Mouse (Mus musculus) ovary, adult 18-20 months (tissue): ENCODE data around the gene Gm4952.
A peak's percentile ranks its signal among the peaks of the same experiment; 100 is the strongest.

Experiments
- DNase-seq: peaks from one replicate; pipeline ENCODE4 v3.0.0; 2022; ENCODE audit warnings: low spot score, mixed read lengths

The Gm4952 gene

DNA sequence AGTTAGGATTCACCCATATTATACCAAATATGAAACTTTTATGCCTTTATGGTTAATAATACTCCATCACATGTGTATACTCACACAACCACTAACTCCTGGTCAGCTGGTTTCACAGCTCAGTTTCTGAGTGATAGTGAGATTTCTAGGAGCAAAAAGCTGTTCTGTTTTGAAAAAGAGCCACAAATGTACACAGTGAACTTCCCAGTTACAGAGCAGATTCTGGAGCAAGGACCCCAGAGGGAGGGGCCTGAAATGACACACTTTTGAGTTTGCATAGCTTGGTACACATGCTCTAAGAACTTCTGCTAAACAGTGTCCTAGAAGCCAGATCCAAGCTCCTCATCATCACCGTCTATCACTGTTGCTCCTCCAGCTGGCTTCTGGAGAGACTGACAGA is at the start of gene Gm4952:
Gene Gm4952 (plus strand): TSS at position 301 of the 400 bp plus-strand sequence.
- no peak for DNase-seq

DNA sequence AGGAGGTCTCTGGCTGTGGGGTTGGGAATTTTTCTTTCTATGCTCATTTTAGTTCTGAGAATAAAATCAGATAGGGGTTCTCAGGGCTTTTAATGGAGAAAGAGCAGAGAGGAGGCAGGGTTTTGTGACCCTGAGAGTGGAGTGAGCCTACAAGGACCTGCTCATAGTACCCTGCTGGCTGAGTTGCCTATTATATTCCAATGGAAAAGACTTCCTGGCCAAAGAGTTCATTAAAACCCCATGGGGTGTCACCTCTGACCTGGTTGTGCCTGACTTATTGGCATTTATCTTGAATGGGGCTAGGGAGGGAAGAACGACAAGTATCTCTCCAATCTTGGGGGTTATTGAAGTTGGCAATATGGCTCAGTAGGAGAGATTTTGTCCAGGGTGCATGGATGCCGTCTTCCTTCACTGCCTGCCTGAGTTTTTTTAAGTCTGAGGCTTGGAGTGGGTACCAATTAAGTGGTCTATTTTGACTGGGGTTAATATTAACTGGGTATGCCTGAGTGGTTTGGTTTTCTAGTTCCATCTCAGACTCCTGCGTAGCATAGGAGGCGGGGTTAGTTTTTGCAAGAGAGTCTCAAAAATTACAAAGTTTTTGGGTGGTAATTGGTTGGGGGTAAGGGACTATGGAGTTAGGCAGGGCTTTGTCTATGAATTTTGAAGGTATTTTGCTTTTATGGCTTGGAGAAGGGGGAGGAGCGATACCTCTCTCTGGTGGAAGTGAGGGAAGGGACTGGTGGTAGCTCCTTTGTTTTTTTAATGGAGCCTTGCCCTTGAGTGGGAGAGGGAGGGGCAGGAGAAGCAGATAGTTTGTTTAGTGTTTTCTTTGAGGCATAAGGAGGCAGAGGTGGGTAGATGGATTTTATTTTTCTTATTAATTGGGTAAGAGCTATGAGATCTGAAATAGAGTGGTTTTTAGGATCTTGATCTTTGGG is 49.5 kb upstream of the Gm4952 start:
- DNase-seq, result no peak

DNA sequence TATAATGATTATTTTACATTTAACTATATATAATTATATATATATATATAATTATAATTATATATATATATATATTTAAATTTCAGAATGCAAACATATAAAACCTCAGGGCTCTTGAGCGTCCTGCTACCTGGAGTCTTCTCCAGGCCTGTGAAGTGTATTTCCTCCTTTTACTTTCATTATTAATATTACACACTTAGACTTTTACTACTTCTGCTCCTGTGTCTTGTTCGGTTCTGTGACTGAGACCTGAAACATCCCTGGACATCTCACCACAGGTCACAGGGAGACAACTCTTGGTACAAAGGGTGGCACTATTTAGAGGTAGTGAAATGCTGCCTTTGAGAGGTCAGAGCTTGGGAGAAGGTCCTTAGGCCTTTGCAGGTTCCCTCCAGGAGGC is 43.5 kb upstream of the Gm4952 start:
- DNase-seq, result no peak

DNA sequence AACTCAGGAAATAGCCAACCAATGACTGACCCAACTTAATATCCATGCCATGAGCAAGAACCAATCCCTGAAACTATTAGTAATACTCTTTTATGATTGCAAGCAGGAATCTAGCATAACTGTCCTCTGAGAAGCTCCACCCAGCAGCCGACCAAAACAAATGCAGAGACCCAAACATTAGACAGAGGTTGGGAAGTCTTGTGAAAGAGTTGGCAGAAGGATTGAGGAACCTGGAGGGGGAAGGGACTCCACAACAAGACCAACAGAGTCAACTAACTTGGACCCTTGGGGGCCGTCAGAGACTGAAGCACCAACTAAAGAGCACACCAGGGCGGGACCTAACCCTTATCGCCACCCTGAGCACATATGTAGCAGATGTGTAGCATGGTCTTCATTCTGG is 41.6 kb upstream of the Gm4952 start:
- DNase-seq, result no peak

DNA sequence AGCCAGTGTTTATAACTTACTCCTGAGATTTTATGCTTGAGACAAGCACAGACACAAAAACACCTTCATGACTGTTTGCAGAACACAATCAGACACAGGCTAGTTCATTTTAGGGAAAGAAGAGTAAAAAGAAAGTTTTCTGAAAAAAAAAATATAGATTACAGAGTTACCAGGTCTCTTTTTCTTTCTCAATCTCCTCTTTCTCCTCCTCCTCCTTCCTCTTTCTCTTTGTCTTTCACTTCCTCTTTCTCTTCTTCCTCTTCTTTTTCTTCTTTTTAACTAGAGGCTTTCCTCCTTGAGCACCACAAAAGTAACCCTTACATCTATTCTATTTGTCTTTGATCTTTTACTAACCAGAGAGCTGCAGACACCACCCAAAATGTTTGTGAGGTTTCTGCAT is 35.6 kb upstream of the Gm4952 start:
- DNase-seq, result no peak

DNA sequence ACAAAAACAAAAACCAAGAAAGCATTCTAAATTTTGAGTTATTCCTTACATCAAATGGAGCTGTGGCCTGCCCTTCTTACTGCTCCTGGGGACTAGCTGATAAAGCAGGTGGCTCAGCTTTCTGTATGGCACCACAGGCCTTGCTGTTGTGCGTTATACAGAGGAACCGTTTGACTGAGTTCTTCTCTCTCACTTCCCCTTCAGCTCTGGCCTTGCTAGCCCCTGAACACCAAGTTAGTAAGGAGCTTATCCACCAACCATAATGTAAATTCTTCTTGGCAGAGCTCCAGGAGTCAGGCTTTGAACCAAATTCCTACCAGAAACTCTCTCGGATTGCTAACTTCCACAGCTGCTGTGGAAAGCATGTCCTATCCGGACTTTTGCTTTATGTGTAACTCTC is 32.8 kb upstream of the Gm4952 start:
- no peak for DNase-seq

DNA sequence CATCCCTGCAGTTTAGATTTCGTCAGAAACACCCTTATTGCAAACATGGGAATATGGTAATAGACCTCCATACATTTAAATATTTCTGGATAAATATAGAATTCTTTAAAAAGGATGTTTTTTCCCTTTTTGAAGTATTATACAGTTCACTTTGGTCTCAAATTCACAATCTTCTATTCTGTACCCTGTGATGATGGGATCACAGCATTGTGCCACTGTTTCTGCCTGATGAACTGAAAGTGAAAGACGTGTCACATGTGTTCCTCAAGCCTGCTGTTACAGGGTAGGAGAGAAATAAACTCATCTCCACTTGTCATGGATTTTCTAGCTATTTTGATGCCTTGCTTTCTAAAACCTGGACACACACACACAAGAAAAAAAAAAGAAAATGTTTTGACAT is 28.9 kb upstream of the Gm4952 start:
- DNase-seq, result no peak

DNA sequence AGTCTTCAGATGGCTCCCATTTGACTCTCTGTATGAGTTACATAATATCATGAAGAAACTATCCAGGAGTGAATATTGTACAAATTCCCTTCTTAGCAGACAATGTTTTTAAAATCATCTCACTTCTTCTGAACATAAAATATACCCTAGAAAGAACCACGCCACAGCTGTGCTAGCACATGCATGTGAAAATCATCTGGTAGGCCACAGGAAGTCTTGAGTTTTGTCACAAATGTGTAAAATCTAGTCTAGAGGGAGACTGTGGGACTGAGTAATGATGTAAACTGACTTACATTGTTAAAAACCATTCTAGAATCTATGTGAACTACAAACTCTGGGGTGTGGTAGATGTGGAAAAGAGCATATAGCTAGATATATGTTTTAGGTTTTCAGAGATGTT is 28.1 kb upstream of the Gm4952 start:
- DNase-seq, result no peak

DNA sequence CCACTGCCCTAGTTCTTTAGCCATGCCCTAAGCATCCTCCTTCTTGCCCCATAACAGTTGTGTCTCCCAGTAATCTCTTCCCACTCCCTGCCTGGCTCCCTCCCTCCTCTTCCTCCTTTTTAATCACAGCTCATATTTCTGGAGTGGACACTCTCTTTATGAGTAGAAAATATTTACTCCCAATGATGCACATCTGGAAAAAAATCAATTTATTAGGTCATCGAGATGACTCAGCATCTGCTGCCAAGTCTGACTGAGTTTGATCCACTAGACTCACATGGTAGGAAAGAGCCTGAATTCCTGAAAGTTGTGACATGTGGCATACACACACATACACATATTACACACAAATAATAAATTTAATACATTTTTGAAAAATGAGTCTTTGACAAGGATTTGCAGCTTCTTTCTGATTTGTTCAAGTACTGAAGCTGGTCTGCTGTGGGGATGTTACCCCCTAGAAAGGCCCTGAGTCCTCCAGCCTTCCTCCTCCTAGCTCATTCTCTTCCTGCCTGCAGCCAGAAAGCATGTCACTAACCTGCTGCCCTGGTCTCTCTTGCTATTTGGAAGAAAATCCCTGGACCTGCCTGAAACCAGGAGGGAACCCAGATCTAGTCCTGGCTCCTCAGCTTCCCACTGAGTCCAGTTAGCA is 27.0 kb upstream of the Gm4952 start:
- DNase-seq, result no peak

DNA sequence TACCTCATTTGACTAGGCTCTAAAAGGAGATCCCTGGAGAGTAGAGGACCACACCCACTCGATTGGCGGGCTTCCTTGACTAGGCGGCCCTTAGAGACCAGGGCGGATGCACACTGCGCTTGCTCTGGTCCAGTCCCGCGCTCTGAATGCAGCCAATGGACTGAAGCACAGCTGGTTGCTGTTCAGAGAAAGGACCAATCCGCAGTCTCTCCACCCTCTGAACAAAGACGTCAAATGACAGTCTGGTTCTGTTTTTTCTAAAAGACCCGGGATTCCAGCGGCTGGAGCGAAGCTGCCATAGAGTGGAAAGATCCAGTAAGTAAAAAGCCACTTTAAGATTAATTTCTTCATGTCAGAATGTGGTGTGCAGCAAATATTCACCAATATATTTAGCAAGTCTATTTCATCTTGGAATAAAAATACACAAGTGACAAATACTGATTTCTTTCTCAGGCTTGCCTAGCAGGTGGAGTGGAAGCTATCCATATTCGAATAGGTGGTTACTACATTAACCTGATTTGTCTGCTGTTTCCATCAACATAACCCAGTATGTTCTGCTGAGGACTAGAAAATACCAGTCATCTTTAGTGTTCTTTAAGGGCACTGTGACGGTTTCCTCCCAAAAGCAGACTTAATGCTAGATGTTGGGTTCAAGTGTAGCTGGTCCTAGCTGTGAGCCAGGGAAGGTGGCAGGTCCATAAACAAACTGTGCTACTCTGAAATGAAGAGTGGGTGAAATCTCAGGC is 26.3 kb upstream of the Gm4952 start:
- peak; percentile 72 for DNase-seq

DNA sequence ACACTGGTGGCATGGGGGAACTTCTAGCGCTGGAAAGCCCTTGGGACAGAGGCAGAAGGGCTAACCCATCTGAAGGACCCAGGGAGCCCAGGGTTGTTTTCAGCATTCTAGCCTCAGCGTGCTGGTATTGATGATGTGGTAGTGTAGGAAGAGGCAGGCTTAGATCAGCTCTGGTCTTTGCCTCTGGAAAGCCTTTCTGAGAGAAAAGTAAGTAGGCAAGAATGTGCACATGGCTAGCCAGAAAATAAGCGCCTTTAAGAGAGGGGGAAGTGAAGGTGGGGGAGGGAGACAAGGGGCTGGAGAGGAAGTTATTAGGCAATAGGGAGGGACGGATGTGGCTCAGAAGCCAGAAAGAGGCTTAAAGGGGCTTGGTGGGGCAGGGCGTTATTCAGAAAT is 25.8 kb upstream of the Gm4952 start:
- DNase-seq, result no peak

DNA sequence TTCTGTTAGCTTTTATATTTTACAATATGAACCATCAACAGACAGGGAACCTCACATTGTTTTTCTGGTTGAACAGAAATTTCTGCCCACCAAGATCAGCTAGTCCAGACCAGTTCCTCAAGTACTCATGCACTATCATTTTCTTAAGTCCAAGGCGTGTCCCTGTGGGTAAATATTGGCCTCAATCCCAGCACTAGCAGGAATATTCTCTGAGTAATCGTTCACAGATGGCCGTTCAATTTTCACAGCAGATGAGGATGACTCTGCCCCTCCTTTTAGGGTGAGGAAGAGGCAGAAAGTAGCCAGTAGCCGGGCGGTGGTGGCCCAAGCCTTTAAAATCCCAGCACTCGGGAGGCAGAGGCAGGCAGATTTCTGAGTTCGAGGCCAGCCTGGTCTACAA is 24.7 kb upstream of the Gm4952 start:
- DNase-seq, result no peak

DNA sequence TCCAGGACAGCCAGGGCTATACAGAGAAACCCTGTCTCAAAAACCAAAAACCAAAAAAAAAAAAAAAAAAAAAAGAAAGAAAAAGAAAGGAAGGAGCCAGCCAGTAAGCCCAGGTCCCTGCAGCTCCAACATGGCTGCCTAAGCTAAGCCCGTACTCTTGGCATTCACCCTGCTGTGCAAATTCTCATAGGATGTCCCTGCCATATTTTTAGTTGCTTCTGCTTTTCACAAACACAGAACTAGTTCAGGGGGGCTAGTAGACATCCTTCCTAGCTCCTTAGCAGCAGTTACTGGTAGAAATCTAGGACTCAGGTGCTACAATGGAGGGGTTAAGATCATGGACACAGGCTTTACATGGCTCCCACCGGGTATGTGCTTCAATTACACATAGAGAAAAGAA is 24.3 kb upstream of the Gm4952 start:
- no peak for DNase-seq

DNA sequence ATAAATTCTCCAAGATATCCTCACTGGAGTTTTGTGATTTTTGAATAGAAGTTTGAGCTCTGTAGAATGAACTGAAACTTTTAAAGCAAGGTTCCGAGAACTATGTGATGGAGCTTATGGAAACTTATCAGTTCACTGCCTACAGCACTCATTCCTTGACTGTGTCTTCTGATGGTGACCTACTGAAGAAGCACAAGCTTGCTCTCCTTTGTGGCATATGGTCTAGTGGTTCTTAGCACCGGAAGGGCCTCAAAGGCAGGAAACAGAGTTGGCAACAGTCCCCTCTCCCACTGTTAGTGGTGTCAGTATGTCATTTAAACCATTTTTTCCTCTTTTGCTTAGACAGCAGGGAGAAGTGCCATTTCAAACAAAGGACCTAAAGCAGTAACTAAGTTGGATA is 23.1 kb upstream of the Gm4952 start:
- no peak for DNase-seq

DNA sequence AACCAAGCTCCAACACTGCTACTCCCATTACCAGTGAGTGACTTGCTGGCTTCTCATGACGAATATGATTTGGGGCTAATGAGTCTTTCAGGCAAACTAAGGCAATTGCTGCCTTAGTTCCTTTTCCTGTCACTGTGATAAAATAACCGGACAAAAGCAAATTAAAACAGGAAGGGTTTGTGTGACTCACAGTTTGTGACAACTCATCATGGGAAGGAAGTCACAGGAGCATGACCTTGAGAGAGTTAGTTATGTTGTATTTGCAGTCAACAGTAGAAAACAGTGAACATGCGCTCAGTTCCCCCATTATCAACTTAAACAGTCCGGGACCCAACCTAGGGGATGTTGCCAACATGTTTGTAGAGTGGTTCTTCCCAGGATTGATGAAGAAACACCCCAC is 14.5 kb upstream of the Gm4952 start:
- DNase-seq, result no peak

DNA sequence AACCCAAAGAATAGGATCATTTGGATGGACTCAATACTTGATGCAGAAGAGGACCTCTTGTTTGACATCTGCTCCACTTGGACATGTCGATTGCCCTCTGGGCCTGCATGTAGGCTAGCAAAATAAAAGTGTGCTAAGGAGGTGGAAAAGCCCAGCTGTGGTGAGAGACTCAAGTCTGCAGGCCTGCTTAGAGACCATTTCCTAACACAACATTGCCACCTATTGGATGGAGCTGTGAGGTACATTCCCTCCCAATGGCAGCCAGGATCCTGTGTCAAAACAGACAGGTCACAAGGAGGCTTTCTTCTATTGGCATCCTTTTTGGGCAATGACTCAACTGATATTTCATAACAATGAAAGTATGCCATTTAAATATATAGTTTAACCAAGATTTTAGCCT is 7.9 kb upstream of the Gm4952 start:
- DNase-seq, result no peak

DNA sequence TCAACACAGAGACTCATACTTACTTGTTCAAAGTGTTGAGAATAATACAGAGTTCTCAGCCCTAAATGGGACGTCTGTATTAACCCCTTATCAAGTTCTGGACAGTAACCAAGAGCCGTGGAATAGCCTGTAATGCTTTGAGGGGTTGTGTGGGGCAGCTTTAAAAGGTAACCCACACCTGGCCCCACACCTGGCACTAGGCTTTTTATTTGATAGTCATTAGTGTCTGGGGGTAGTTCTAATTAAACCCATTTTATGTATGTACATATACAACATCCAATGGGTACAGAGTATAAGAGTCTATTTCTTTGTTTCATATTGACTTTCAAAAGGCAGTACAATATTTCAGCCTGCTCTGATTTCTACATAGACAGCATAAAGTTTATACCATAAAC is 4.6 kb upstream of the Gm4952 start:
- DNase-seq, result no peak

DNA sequence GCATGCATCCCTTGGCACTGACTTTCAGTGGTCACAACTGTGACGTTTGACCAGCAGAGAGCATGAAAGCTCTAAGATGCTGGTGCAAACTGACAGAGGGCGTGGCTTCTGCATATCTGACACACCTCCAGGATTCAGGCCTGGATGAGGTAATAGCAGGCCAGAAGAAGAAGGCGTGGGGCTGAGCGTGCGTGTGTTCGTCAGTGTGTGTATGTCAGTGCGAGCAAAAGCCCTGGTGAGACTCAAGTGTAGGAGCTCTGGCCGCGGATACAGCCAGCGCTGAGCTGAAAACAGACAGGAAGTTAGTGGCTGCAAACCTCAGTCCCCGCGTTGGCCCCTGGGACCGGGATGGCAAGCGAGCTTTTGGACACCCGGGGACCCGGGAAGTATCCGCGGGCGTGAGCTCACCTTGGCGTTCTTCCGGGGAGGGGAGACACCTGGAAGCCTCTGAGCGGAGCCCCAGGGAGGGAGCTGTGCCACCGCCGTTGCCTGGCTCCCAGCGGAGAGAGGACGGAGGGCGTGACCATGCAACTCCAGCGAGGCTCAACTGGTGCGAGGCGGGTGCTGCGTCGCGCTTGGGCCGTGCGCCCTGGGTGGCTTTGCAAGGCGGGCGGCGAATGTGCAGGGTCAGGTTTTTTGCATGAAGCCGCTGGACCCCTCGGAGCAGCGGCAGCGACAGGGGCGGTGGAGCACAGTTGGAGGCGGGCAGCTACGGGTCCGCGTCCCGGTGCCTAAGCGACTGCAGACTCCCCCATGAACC is 4.1 kb upstream of the Gm4952 start:
- DNase-seq, result peak; percentile 11

DNA sequence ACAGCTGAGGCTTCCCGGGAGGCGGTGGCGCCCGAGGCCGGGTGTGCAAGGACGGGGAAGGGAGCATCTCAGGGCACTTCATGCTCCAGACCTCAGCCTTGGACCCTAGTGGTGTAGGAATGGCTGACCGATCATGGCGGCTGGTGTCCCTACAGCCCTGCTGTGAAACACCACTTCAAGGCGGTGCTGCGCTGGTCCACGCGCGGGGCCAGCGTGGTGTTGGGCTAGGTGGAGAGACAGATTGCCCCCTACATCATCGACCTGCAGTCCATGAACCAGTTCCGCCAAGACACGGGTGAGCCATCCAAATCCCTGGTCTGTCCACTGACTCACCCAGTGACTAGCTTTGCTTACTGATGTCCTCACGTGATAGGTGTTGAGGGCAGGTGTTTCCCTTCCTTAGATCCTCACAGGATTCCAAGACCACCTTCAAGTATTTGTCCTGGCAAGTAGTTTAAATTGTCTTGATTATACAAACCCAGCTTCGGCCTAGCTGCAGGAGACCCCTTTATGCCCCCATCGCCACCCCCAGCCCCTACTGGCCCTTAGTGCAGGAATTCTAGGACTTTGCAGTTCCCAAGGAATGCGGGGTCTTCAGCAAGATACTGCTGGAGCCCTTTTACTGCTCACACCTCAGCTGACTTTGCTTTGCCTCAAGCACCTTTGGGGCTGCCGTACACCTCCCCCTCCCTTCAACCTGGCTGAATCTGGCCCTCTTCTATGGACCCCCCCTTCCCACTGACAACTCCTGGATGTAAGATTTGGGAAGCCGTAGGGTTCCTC is 3.3 kb upstream of the Gm4952 start:
- no peak for DNase-seq

DNA sequence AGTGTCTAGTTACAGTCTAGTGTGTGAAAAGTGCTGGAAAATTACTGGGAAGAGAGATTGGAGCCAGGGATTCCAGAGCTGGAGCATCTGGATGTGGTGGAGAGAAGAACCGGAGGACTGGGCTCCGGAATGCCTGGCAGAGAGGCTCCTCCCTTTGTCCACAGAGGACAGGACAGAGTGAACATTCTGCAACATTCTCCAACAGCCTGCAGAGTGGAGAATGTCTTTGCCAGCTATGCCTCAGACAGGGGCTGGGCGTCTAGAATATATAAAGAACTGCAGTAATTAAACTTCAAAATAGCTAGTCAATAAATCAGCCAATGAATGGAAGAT is 2.7 kb upstream of the Gm4952 start:
- DNase-seq, result no peak

DNA sequence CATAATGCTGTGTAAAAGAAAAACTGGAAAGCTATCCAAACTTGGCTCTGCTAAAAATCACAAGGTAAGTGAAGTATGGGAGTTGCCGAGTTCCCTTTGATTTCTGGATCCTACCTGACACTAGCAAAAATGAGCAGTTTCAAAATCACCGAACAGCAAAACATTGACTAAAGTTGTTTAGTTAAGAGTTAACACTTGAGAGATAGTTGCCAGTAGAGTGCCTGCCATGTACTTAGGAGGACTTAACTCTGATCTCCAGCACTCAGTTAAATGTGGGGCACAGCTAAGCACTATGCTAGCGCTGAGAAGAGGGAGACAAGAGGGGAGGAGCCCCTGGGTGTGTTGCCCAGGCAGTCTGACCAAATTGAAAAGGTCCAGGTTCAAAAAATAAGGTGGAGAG is 1.1 kb upstream of the Gm4952 start:
- DNase-seq, result no peak
